Mouse (Mus musculus) heart, embryonic 16.5 days (tissue): ENCODE measurements around the gene Egfl8. TPM values are rescaled to one million over a fixed set of nuclear protein-coding genes. Genes with fewer than 3 reads are reported as not detected.

Source experiments
- ATAC-seq: fragments of 200-750 bp; cut with Nextera tagmentation; replicated peaks from 2 replicates; pipeline ENCODE4 v1.8.0; 2017; ENCODE audit warnings: moderate number of reproducible peaks; ENCODE audit not compliant: insufficient read depth, low FRiP score; ENCODE audit errors: extremely low read depth
- H3K27ac ChIP-seq: fragments of 300-500 bp; sonication (generic); 2 replicates; pipeline ENCODE4 v1.5.1; 2014; ENCODE audit warnings: mild to moderate bottlenecking, low read length, control low read depth, moderate library complexity
- H3K27me3 ChIP-seq: fragments of 300-500 bp; sonication (generic); 2 replicates; pipeline ENCODE4 v1.6.1; 2014; ENCODE audit warnings: low read length, mixed read lengths; ENCODE audit not compliant: control insufficient read depth, insufficient read depth
- H3K36me3 ChIP-seq: fragments of 300-500 bp; sonication (generic); 2 replicates; pipeline ENCODE4 v1.6.1; 2014; ENCODE audit not compliant: control insufficient read depth, insufficient read depth
- H3K4me1 ChIP-seq: fragments of 300-500 bp; sonication (generic); 2 replicates; pipeline ENCODE4 v1.6.1; 2014; ENCODE audit warnings: low read length, mixed read lengths; ENCODE audit not compliant: control insufficient read depth, insufficient read depth
- H3K4me2 ChIP-seq: fragments of 300-500 bp; sonication (generic); 2 replicates; pipeline ENCODE4 v1.6.1; 2014; ENCODE audit warnings: low read depth, mild to moderate bottlenecking, control low read depth, low read length
- H3K4me3 ChIP-seq: fragments of 300-500 bp; sonication (generic); 2 replicates; pipeline ENCODE4 v1.5.1; 2014; ENCODE audit warnings: mild to moderate bottlenecking, control low read depth, low read length
- H3K9ac ChIP-seq: fragments of 300-500 bp; sonication (generic); 2 replicates; pipeline ENCODE4 v1.6.1; 2014; ENCODE audit warnings: low read length, control low read depth
- H3K9me3 ChIP-seq: fragments of 300-500 bp; sonication (generic); replicated peaks from 2 replicates; pipeline ENCODE4 v1.6.1; 2016; ENCODE audit warnings: low read length; ENCODE audit not compliant: control insufficient read depth
- WGBS: fragments of 180-500 bp; shearing (Covaris S2); extraction: QIAGEN DNeasy Blood & Tissue Kit; methylation state at CpG from one replicate; pipeline ENCODE4 v1.1.7; 2014; 5-methylcytosine and 5-hydroxymethylcytosine counted together
- polyA plus RNA-seq: library from polyadenylated mRNA; unstranded; fragments of >200 nt; fragmentation: Nextera tagmentation; extraction: Ambion mirVana; gene quantifications from 2 replicates; pipeline ENCODE4 v1.2.1, GENCODE M21; 2015

Egfl8 gene
- polyA plus RNA-seq, 1 experiment from 2014 or later = 2.0 TPM

GRCm38 (mm10) chr17:34607997-34608396 is 7.8 kb downstream of the Egfl8 start:
- Histone ChIP-seq H3K4me3 (no peak overlapping the region), H3K27me3 (no peaks in the 10 kb centered on the region), H3K36me3 (peaks cover 20% of the 10 kb centered on the region), H3K9ac (no peak overlapping the region), H3K4me2 (no peak overlapping the region), H3K27ac (no peak overlapping the region), H3K4me1 (peaks cover 38% of the 10 kb centered on the region), H3K9me3 (no peaks in the 10 kb centered on the region)
- WGBS = 70% methylated on average over 7 of the region's 7 CpGs
- no peak for ATAC-seq

- Histone ChIP-seq H3K9me3 (no peaks in the 10 kb centered on the region), H3K4me2 (peak overlapping the region; percentile 89), H3K4me3 (peak overlapping the region; percentile 83), H3K36me3 (peaks cover 11% of the 10 kb centered on the region; the same call in 1 of the 2 replicates), H3K27me3 (no peaks in the 10 kb centered on the region), H3K27ac (peak overlapping the region; percentile 96), H3K4me1 (peaks cover 47% of the 10 kb centered on the region), H3K9ac (peak overlapping the region; percentile 93)
- 13% methylated on average over 32 of the region's 32 CpGs for WGBS
- no peak for ATAC-seq
Observed at GRCm38 (mm10) chr17:34606186-34607039, 9.4 kb downstream of the Egfl8 start.

GRCm38 (mm10) chr17:34605609-34606008 is 10.2 kb downstream of the Egfl8 start:
- Histone ChIP-seq H3K27ac (peak overlapping the region; percentile 96), H3K4me3 (peak overlapping the region; percentile 83), H3K4me1 (peaks cover 47% of the 10 kb centered on the region), H3K4me2 (peak overlapping the region; percentile 89), H3K27me3 (no peaks in the 10 kb centered on the region), H3K9ac (peak overlapping the region; percentile 93), H3K9me3 (no peaks in the 10 kb centered on the region), H3K36me3 (peaks cover 10% of the 10 kb centered on the region; the same call in 1 of the 2 replicates)
- ATAC-seq = peak; percentile 45
- WGBS = 0% methylated on average over 30 of the region's 30 CpGs

- Histone ChIP-seq H3K9ac (peak overlapping the region; percentile 93), H3K4me3 (peak overlapping the region; percentile 83), H3K4me2 (peak overlapping the region; percentile 89), H3K9me3 (no peaks in the 10 kb centered on the region), H3K27me3 (no peaks in the 10 kb centered on the region), H3K36me3 (peaks cover 11% of the 10 kb centered on the region), H3K4me1 (peaks cover 47% of the 10 kb centered on the region), H3K27ac (peak overlapping the region; percentile 96)
- WGBS = 18% methylated on average over 24 of the region's 24 CpGs
- no peak for ATAC-seq
Observed at GRCm38 (mm10) chr17:34604511-34605237, 11.1 kb downstream of the Egfl8 start.

- Histone ChIP-seq H3K36me3 (peaks cover 11% of the 10 kb centered on the region), H3K9ac (peak within 1 kb of the TSS; percentile 93), H3K4me2 (peak within 1 kb of the TSS; percentile 96), H3K27me3 (no peaks in the 10 kb centered on the region), H3K27ac (peak within 1 kb of the TSS; percentile 96), H3K4me1 (peaks cover 46% of the 10 kb centered on the region), H3K4me3 (peak within 1 kb of the TSS; percentile 83), H3K9me3 (no peaks in the 10 kb centered on the region)
- WGBS = under 1% methylated on average over 34 of the region's 35 CpGs
- ATAC-seq = peak; percentile 85
Observed at GRCm38 (mm10) chr17:34604061-34604508, 11.7 kb downstream of the Egfl8 start, which contains the start of gene Agpat1. Gene Agpat1 (plus strand): TSS chr17:34604262.

- 0% methylated on average over 30 of the region's 30 CpGs for WGBS
- Histone ChIP-seq H3K9ac (peak within 1 kb of the TSS; percentile 93), H3K27me3 (no peaks in the 10 kb centered on the region), H3K9me3 (no peaks in the 10 kb centered on the region), H3K27ac (peak within 1 kb of the TSS; percentile 96), H3K36me3 (peaks cover 11% of the 10 kb centered on the region), H3K4me1 (peaks cover 41% of the 10 kb centered on the region), H3K4me2 (peak within 1 kb of the TSS; percentile 96), H3K4me3 (peak within 1 kb of the TSS; percentile 83)
- ATAC-seq = peak; percentile 91
Observed at GRCm38 (mm10) chr17:34603375-34604060, 12.3 kb downstream of the Egfl8 start, which contains the start of gene Rnf5. Gene Rnf5 (minus strand): TSS chr17:34603690.

GRCm38 (mm10) chr17:34601796-34602195 is 14.0 kb downstream of the Egfl8 start:
- no peak overlapping the region for H3K4me3 ChIP-seq
- WGBS = 83% methylated on average over 12 of the region's 12 CpGs
- H3K36me3 ChIP-seq = peaks cover 6% of the 10 kb centered on the region
- H3K4me2 ChIP-seq = peak overlapping the region; percentile 96; the same call in 1 of the 2 replicates
- ATAC-seq = no peak
- no peaks in the 10 kb centered on the region for H3K9me3 ChIP-seq
- peaks cover 35% of the 10 kb centered on the region for H3K4me1 ChIP-seq
- H3K27ac ChIP-seq = no peak overlapping the region
- no peaks in the 10 kb centered on the region for H3K27me3 ChIP-seq
- no peak overlapping the region for H3K9ac ChIP-seq

- Histone ChIP-seq H3K4me1 (peaks cover 31% of the 10 kb centered on the region), H3K36me3 (peaks cover 14% of the 10 kb centered on the region), H3K27ac (no peak overlapping the region), H3K27me3 (no peaks in the 10 kb centered on the region), H3K9ac (no peak overlapping the region), H3K4me2 (no peak overlapping the region), H3K4me3 (no peak overlapping the region), H3K9me3 (no peaks in the 10 kb centered on the region)
- ATAC-seq = no peak
- WGBS = 78% methylated on average over 9 of the region's 9 CpGs
Observed at GRCm38 (mm10) chr17:34599891-34600290, 15.9 kb downstream of the Egfl8 start.
